Mouse (Mus musculus) liver, embryonic 12.5 days (tissue): Measurements from ENCODE around the gene Tnfsf9. TPM values are rescaled to one million over a fixed set of nuclear protein-coding genes. Genes with fewer than 3 reads are reported as not detected.
A peak's percentile ranks its signal among the peaks of the same experiment; 100 is the strongest.
"Not testable (repeated sequence)": the region's sequence is repeated elsewhere in the genome, so short reads cannot be mapped to it uniquely, and the experiment has no call there.

Source experiments
- ATAC-seq: fragments of 200-750 bp; cut with Nextera tagmentation; 2 replicates; pipeline ENCODE4 v1.8.0; 2017; ENCODE audit warnings: moderate number of reproducible peaks, mild to moderate bottlenecking, moderate library complexity
- H3K27ac ChIP-seq: fragments of 300-500 bp; sonication (generic); 2 replicates; pipeline ENCODE4 v1.5.1; 2016; ENCODE audit warnings: mild to moderate bottlenecking
- H3K27me3 ChIP-seq: fragments of 300-500 bp; sonication (generic); replicated peaks from 2 replicates; pipeline ENCODE4 v1.6.1; 2016; ENCODE audit warnings: mild to moderate bottlenecking, moderate library complexity
- H3K36me3 ChIP-seq: fragments of 300-500 bp; sonication (generic); 2 replicates; pipeline ENCODE4 v1.6.1; 2016; ENCODE audit warnings: mild to moderate bottlenecking, moderate library complexity
- H3K4me1 ChIP-seq: fragments of 300-500 bp; sonication (generic); 2 replicates; pipeline ENCODE4 v1.6.1; 2016
- H3K4me2 ChIP-seq: fragments of 300-500 bp; sonication (generic); 2 replicates; pipeline ENCODE4 v1.6.1; 2016; ENCODE audit warnings: mild to moderate bottlenecking, moderate library complexity
- H3K4me3 ChIP-seq: fragments of 300-500 bp; sonication (generic); 2 replicates; pipeline ENCODE4 v1.5.1; 2016; ENCODE audit warnings: mild to moderate bottlenecking, moderate library complexity
- H3K9ac ChIP-seq: fragments of 300-500 bp; sonication (generic); 2 replicates; pipeline ENCODE4 v1.6.1; 2016; ENCODE audit warnings: mild to moderate bottlenecking, moderate library complexity
- H3K9me3 ChIP-seq: fragments of 300-500 bp; sonication (generic); replicated peaks from 2 replicates; pipeline ENCODE4 v1.6.1; 2016; ENCODE audit warnings: mild to moderate bottlenecking, moderate library complexity
- WGBS: fragments of 180-500 bp; shearing (Covaris S2); methylation state at CpG from one replicate; pipeline ENCODE4 v1.1.7; 2016; ENCODE audit not compliant: insufficient replicate concordance; 5-methylcytosine and 5-hydroxymethylcytosine counted together
- polyA plus RNA-seq: library from polyadenylated mRNA; unstranded; fragments of >200 nt; fragmentation: Nextera tagmentation; extraction: Ambion mirVana; gene quantifications from 2 replicates; pipeline ENCODE4 v1.2.1, GENCODE M21; 2016

Tnfsf9 gene
- polyA plus RNA-seq, 1 experiment from 2014 or later: 2.4 TPM

- H3K36me3 ChIP-seq: no peaks in the 10 kb centered on the region
- peaks cover 31% of the 10 kb centered on the region for H3K27me3 ChIP-seq
- H3K4me2 ChIP-seq: peak overlapping the region; percentile 43
- H3K9me3 ChIP-seq: no peaks in the 10 kb centered on the region
- 3% methylated on average over 11 of the region's 11 CpGs for WGBS
- ATAC-seq: peak; percentile 87
- H3K4me3 ChIP-seq: no peak overlapping the region
- H3K4me1 ChIP-seq: peaks cover 18% of the 10 kb centered on the region
- H3K27ac ChIP-seq: no peak overlapping the region
- H3K9ac ChIP-seq: no peak overlapping the region
Measured at GRCm38 (mm10) chr17:57118524-57119349, 13.6 kb downstream of the Tnfsf9 start.

DNA sequence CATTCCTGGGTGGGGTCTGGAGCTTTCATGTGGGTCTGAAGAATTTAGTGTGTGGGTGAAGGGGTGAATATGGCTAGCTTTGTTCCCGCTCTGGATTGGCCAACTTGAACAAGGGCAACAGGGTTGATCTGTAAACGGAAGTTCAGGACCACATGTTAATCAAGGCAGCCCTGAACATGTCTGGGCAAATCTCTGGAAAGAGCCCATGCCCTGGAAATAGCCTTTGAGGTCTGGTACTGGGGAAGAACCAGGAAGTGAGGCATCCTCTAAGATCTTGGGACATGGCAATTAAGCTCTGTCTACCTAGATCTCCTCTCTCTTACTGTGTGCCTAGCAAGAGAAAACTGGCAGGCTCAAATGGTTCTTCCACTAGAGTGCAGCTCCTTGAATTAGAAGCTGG lies 16.7 kb downstream of the Tnfsf9 start:
- Histone ChIP-seq H3K4me3 (no peak overlapping the region), H3K4me1 (peaks cover 24% of the 10 kb centered on the region), H3K4me2 (no peak overlapping the region), H3K9me3 (no peaks in the 10 kb centered on the region), H3K27me3 (peaks cover 20% of the 10 kb centered on the region; the same call in 1 of the 2 replicates), H3K9ac (no peak overlapping the region), H3K36me3 (no peaks in the 10 kb centered on the region), H3K27ac (no peak overlapping the region)
- no peak for ATAC-seq
- WGBS: 69% methylated on average over 2 of the region's 2 CpGs

DNA sequence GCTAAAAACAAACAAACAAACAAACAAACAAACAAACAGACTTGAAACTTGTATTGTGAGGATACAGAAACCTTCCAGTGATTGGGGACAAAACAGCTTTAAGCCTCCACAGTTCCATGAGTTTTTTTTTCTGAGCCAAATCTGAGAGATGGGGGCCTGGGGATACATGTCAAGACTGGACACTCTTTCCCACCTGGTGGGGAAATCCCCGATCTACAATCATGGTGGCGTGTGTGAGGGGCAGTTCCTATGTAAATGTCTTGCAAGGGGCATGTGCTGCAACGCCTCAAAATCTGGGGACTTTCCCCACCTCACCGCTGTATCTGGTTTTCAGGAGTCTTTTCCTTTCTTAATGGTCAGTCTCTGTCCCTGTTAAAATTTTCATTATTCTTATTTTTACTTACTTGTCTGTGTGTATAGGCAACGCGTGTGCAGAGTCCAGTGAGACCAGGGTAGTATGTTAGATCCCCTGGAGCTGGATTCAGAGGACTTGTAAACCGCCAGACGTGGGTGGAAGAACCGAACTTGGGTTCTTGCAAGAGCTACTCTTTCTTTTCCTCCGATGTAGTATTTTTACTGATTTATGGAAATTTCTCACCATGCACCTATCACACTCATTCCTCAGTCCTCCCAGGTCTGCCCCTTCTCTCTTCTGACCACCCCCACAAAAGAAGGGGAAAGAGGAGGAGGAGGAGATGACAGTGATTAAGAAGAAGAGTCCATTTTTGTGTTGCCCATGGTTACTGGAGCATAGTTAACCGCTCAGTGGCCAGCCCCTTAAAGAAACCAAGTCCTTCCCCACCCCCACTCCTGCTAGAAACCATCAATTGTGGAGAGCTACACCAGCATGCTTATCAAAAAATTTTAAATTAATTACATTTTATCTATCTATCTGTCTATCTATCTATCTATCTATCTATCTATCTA lies 18.3 kb downstream of the Tnfsf9 start:
- ATAC-seq: no peak
- WGBS: 73% methylated on average over 11 of the region's 11 CpGs
- no peak overlapping the region for H3K9ac ChIP-seq
- no peaks in the 10 kb centered on the region for H3K9me3 ChIP-seq
- peaks cover 8% of the 10 kb centered on the region for H3K27me3 ChIP-seq
- H3K4me3 ChIP-seq: no peak overlapping the region
- no peaks in the 10 kb centered on the region for H3K36me3 ChIP-seq
- no peak overlapping the region for H3K27ac ChIP-seq
- H3K4me2 ChIP-seq: no peak overlapping the region
- H3K4me1 ChIP-seq: peaks cover 18% of the 10 kb centered on the region

GRCm38 (mm10) chr17:57124792-57125191 lies 19.7 kb downstream of the Tnfsf9 start:
- Histone ChIP-seq H3K27me3 (peaks cover 8% of the 10 kb centered on the region), H3K4me1 (peaks cover 6% of the 10 kb centered on the region; the same call in 1 of the 2 replicates), H3K27ac (no peak overlapping the region), H3K36me3 (no peaks in the 10 kb centered on the region), H3K9me3 (no peaks in the 10 kb centered on the region), H3K4me3 (no peak overlapping the region), H3K4me2 (no peak overlapping the region), H3K9ac (no peak overlapping the region)
- 55% methylated on average over 4 of the region's 4 CpGs for WGBS
- no peak for ATAC-seq

- H3K4me2 ChIP-seq: no peak overlapping the region
- no peaks in the 10 kb centered on the region for H3K9me3 ChIP-seq
- H3K36me3 ChIP-seq: no peaks in the 10 kb centered on the region
- H3K4me1 ChIP-seq: peaks cover 13% of the 10 kb centered on the region
- peaks cover 8% of the 10 kb centered on the region for H3K27me3 ChIP-seq
- H3K9ac ChIP-seq: no peak overlapping the region
- no peak overlapping the region for H3K4me3 ChIP-seq
- WGBS: 48% methylated on average over 3 of the region's 3 CpGs
- no peak overlapping the region for H3K27ac ChIP-seq
- peak; percentile 47; the same call in 1 of the 2 replicates for ATAC-seq
Measured at GRCm38 (mm10) chr17:57125853-57126622, 20.9 kb downstream of the Tnfsf9 start.

GRCm38 (mm10) chr17:57131793-57132192 lies 26.7 kb downstream of the Tnfsf9 start:
- 52% methylated on average over 1 of the region's 1 CpGs for WGBS
- no peak overlapping the region for H3K9ac ChIP-seq
- H3K4me3 ChIP-seq: no peak overlapping the region
- peak; percentile 60; the same call in 1 of the 2 replicates for ATAC-seq
- H3K27me3 ChIP-seq: no peaks in the 10 kb centered on the region; the same call in 1 of the 2 replicates
- no peak overlapping the region for H3K4me2 ChIP-seq
- H3K4me1 ChIP-seq: peaks cover 29% of the 10 kb centered on the region
- H3K9me3 ChIP-seq: no peaks in the 10 kb centered on the region
- H3K27ac ChIP-seq: no peak overlapping the region
- no peaks in the 10 kb centered on the region for H3K36me3 ChIP-seq

GRCm38 (mm10) chr17:57134021-57134420 lies 28.9 kb downstream of the Tnfsf9 start:
- WGBS: 7% methylated on average over 3 of the region's 3 CpGs
- peaks cover 31% of the 10 kb centered on the region for H3K4me1 ChIP-seq
- not testable (repeated sequence) for H3K9ac ChIP-seq, H3K27ac ChIP-seq, H3K4me3 ChIP-seq, H3K9me3 ChIP-seq, H3K27me3 ChIP-seq, H3K36me3 ChIP-seq, H3K4me2 ChIP-seq, ATAC-seq

DNA sequence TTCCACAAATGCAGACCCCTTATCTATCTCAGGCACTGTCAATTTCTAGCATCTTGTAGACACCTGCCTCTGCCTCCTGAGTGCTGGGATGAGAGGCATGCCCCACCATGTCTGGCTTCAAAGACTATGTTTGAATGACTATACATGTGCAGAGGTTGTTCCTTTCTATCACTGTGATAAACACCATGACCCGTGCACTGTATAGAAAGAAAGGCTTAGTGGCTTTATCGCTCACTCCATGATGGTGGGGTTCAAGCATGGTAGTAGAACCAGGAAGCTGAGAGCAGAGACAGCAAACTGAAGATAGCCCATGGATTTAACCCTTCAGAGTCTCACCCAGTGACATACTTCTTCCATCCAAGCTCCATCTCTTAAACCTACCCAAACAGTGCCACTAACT lies 29.6 kb downstream of the Tnfsf9 start:
- peak; percentile 40; the same call in 1 of the 2 replicates for ATAC-seq
- WGBS: 42% methylated on average over 2 of the region's 2 CpGs
- Histone ChIP-seq H3K4me3 (no peak overlapping the region), H3K9ac (no peak overlapping the region), H3K27ac (no peak overlapping the region), H3K4me1 (peaks cover 38% of the 10 kb centered on the region), H3K4me2 (no peak overlapping the region), H3K9me3 (no peaks in the 10 kb centered on the region), H3K27me3 (no peaks in the 10 kb centered on the region), H3K36me3 (no peaks in the 10 kb centered on the region)

DNA sequence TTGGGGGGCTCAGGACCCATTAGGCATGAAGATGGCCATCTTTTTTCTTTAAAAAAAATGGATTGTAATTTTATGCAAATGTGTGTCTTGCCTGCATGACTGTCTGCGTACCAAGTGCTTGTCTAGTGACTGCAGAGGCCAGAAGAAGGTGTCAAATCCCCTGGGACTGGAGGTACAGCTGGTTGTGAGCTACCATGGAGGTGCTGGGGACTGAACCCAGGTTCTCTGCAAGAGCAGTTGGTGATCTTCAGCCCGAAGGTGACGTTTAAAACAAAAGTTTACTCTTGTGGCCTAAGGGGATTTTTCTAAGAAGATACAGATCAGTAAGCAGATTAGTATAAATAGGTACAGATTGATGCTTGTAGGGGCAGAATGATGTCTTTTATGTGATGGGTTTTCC lies 30.5 kb downstream of the Tnfsf9 start:
- Histone ChIP-seq H3K4me1 (peaks cover 41% of the 10 kb centered on the region), H3K4me2 (no peak overlapping the region), H3K27me3 (no peaks in the 10 kb centered on the region), H3K4me3 (no peak overlapping the region), H3K9me3 (no peaks in the 10 kb centered on the region), H3K27ac (no peak overlapping the region), H3K36me3 (no peaks in the 10 kb centered on the region), H3K9ac (no peak overlapping the region)
- ATAC-seq: no peak
- 70% methylated on average over 3 of the region's 3 CpGs for WGBS

DNA sequence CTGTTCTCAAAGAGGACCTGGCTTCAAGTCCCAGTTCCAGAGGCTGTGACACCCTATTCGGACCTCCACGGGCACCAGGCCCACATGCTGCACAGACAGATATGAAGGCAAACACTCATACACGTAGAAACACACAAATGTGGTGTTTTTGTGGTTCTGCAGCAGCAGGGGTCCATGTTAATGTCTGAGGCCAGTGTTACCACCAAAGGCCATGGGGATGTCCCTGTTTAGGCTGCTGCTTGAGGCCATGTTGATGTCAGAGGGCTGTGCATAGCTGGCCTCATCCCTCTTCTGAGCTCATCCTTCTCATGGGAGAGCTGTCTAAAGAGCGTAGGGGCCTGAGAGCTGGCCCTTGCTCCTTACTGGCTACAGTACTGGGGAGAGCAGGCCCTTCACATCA lies 33.6 kb downstream of the Tnfsf9 start:
- Histone ChIP-seq H3K4me1 (peaks cover 24% of the 10 kb centered on the region), H3K27me3 (peaks cover 5% of the 10 kb centered on the region; the same call in 1 of the 2 replicates), H3K4me2 (no peak overlapping the region), H3K4me3 (no peak overlapping the region), H3K27ac (no peak overlapping the region), H3K36me3 (no peaks in the 10 kb centered on the region), H3K9me3 (no peaks in the 10 kb centered on the region), H3K9ac (no peak overlapping the region)
- ATAC-seq: no peak
- 69% methylated on average over 4 of the region's 4 CpGs for WGBS

GRCm38 (mm10) chr17:57139708-57140107 lies 34.6 kb downstream of the Tnfsf9 start:
- 30% methylated on average over 3 of the region's 3 CpGs for WGBS
- peaks cover 17% of the 10 kb centered on the region for H3K4me1 ChIP-seq
- H3K27ac ChIP-seq: no peak overlapping the region
- peaks cover 6% of the 10 kb centered on the region; the same call in 1 of the 2 replicates for H3K27me3 ChIP-seq
- H3K9ac ChIP-seq: no peak overlapping the region
- H3K4me3 ChIP-seq: no peak overlapping the region
- peak; percentile 40; the same call in 1 of the 2 replicates for ATAC-seq
- H3K36me3 ChIP-seq: no peaks in the 10 kb centered on the region
- no peak overlapping the region for H3K4me2 ChIP-seq
- H3K9me3 ChIP-seq: no peaks in the 10 kb centered on the region
